Mouse (Mus musculus) embryonic fibroblast, embryonic 13.5 days (primary cell): Measurements from ENCODE around the gene Prrg2. TPM values are rescaled to one million over a fixed set of nuclear protein-coding genes. Genes with fewer than 3 reads are reported as not detected.
A peak's percentile ranks its signal among the peaks of the same experiment; 100 is the strongest.
"Not testable (repeated sequence)": the region's sequence is repeated elsewhere in the genome, so short reads cannot be mapped to it uniquely, and the experiment has no call there.

Experiments
- H3K27ac ChIP-seq: 2 replicates; pipeline ENCODE4 v1.5.1; 2012; ENCODE audit warnings: low read length, control low read depth, inconsistent platforms; ENCODE audit not compliant: insufficient read depth
- H3K4me1 ChIP-seq: 2 replicates; pipeline ENCODE4 v1.6.1; 2011; ENCODE audit warnings: low read length; ENCODE audit not compliant: control insufficient read depth, insufficient read depth
- H3K4me3 ChIP-seq: 2 replicates; pipeline ENCODE4 v1.5.1; 2011; ENCODE audit warnings: mild to moderate bottlenecking, control low read depth, low read length; ENCODE audit not compliant: insufficient read depth
- CTCF ChIP-seq: IDR thresholded peaks from 2 replicates; pipeline ENCODE4 v1.5.1; 2011; ENCODE audit warnings: mild to moderate bottlenecking, control low read depth, low read length, moderate library complexity, borderline replicate concordance; ENCODE audit not compliant: insufficient read depth
- POLR2A ChIP-seq: IDR thresholded peaks from 2 replicates; pipeline ENCODE4 v1.6.1; 2011; ENCODE audit warnings: low read depth, mild to moderate bottlenecking, control low read depth, low read length, moderate library complexity
- polyA plus RNA-seq: library from polyadenylated mRNA; stranded (reverse); fragments of >200 nt; gene quantifications from 2 replicates; pipeline ENCODE4 v1.2.4, GENCODE M21; 2011; ENCODE audit warnings: low read depth; ENCODE audit not compliant: missing spikeins, insufficient read length

The Prrg2 gene
- polyA plus RNA-seq: 15.1 and 17.5 TPM in 2 replicates

DNA sequence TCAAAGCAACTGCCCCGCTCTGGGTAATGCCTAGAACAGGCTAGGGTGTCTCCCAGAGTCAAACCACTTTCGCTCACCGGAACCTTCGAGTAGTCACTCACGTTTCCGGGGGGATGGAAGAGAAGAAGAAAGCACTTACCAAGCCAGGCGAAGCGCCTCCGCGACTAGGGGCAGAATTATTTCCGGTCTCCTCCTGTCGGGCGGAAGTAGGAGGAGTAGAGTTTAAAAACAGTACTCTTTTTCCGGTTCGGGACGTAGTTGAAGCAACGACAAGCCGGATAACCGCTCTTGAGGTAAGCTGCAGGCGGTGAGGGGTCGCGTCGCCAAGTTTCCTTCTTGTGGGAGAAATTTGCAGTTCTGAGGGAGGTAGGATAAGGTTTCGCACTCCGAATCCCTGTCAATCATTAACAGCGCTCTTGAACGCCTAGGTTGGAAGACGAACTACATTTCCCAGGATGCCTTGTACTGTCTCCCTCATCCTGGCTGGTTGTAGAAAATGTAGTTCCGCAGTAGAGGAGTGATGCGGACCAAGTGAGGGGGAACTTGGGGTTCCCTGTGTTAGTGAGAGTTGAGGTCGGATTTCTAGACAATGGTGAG is at the start of gene Prrg2, which contains the start of gene Nosip:
Gene Prrg2 (minus strand): TSS at position 439 of the 597 bp plus-strand sequence.
Gene Nosip (plus strand): TSS at position 191 of the 597 bp plus-strand sequence.
- H3K4me3 ChIP-seq: peak within 1 kb of the TSS; percentile 92
- TF ChIP-seq POLR2A: peak; percentile 80
- TF ChIP-seq CTCF: no peak
- H3K27ac ChIP-seq: peak within 1 kb of the TSS; percentile 94
- peaks cover 7% of the 10 kb centered on the region for H3K4me1 ChIP-seq

DNA sequence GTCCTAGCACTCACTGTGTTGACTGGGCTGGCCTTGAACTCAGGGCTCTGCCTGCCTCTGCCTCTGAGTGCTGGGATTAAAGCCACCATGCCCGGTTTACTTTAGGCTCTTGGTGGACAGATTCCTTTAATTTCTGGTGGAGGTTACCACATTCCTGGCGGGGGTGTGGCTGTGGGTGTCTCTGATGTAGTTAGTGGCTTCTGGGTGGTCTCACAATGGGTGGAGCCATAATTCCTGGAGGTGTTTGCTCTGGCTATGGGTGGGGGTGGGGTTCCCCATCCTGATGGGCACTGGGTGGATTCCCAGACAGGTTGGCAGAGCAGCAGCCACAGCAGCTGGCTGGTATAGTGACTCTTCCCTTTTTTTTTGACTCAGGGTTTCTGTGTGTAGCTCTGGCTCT is 49.5 kb upstream of the Prrg2 start:
- no peak overlapping the region for H3K27ac ChIP-seq
- H3K4me3 ChIP-seq: no peak overlapping the region
- TF ChIP-seq POLR2A (no peak), CTCF (no peak)
- no peaks in the 10 kb centered on the region for H3K4me1 ChIP-seq

DNA sequence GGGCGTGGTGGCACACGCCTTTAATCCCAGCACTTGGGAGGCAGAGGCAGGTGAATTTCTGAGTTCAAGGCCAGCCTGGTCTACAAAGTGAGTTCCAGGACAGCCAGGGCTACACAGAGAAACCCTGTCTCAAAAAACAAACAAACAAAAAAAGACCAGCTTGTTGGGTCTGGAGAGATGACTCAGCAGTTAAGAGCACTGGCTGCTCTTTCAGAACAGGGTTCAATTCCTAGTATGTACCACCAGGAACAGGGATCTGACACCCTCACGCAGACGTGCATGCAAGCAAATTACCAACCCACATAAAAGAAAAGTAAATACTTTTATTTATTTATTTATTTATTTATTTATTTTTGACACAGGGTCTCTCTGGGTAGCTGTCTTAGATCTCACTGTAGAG is 47.6 kb upstream of the Prrg2 start:
- not testable (repeated sequence) for H3K4me1 ChIP-seq, H3K27ac ChIP-seq, H3K4me3 ChIP-seq

DNA sequence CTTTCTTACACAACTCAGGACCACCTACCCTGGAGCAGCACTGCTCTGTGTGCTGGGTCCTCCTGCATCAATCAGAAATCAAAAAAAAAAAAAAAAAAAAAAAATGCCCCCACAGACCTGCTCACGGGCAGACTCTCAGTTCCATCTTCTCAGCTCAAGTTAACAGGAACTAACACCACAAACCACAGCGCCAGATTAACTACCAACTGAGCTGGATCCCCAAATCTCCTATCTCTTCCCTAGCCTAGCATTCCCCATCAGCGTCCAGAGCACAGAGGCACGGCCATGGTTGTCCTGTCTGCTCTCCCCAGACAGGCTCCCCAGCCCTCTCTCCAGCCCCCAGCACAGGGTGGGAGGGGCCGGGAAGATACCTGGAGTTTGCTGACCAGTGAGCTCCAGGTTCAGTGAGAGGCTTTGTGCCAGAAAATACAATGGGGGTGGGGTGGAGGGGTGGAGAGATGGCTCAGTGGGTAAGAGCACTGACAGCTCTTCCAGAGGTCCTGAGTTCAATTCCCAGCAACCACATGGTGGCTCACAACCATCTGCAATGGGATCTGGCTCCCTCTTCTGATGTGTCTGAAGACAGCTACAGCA is 44.7 kb upstream of the Prrg2 start:
- TF ChIP-seq POLR2A (no peak), CTCF (no peak)
- Histone ChIP-seq H3K4me1 (no peaks in the 10 kb centered on the region), H3K27ac (no peak overlapping the region), H3K4me3 (no peak overlapping the region)

DNA sequence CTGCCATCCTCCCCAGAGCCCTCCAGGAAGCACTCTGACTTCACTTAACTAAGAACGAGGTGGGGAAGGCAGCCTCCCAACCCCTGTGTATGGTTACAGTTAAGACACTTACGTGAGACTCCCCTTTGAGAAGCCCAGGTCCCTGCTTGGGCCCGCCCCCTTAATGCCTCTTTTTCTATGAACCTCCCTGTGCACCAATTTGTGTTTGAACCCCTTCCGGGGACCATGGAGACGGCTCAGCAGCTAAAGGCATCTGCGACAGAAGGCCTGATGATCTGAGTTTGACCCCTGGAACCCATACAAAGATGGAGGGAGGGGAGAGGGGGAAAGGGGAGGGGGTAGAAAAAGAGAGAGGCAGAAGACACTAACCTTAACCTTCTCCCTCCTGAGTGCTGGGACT is 44.0 kb upstream of the Prrg2 start:
- H3K27ac ChIP-seq: no peak overlapping the region
- H3K4me1 ChIP-seq: no peaks in the 10 kb centered on the region
- TF ChIP-seq CTCF: no peak
- no peak for TF ChIP-seq POLR2A
- H3K4me3 ChIP-seq: no peak overlapping the region

DNA sequence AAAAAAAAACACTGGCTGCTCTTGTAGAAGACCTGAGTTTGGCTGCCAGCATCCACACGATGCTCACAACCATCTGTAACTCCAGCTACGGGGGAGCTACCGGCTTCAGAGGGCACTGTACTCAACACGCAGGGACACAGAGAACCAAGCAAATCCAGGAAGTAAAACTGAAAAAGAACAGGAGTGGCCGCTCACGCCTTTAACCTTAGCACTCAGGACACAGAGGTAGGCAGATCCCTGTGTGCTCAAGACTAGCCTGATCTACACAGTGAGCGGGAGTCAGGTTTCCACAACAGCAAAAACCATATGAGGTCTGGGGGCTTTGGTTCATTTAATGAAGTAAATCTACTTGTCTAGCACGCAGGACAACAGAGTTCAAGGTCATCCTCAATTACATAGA is 43.0 kb upstream of the Prrg2 start:
- H3K4me1 ChIP-seq: no peaks in the 10 kb centered on the region
- no peak for TF ChIP-seq POLR2A
- TF ChIP-seq CTCF: no peak
- H3K27ac ChIP-seq: no peak overlapping the region
- no peak overlapping the region for H3K4me3 ChIP-seq

DNA sequence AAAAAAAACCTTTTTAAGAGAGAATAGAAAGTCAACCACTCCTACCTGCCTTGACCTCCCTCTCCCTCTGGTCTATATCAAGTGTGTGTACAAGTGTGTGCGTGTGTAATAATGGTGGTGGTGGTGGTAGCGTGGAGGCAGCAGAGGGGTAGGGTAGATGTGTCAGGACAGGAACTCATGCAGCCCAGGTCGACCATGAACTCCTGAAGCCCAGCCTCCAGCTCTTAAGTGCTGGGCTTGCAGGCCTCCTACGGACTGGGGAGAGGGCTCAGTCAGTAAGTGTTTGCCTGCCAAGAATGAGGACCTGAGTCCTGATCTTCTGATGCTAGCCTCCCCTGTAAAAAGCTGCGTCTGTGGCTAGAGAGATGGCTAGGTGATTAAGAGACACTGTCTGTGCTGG is 42.5 kb upstream of the Prrg2 start:
- TF ChIP-seq POLR2A (no peak), CTCF (no peak)
- H3K4me3 ChIP-seq: no peak overlapping the region
- no peak overlapping the region for H3K27ac ChIP-seq
- H3K4me1 ChIP-seq: no peaks in the 10 kb centered on the region

DNA sequence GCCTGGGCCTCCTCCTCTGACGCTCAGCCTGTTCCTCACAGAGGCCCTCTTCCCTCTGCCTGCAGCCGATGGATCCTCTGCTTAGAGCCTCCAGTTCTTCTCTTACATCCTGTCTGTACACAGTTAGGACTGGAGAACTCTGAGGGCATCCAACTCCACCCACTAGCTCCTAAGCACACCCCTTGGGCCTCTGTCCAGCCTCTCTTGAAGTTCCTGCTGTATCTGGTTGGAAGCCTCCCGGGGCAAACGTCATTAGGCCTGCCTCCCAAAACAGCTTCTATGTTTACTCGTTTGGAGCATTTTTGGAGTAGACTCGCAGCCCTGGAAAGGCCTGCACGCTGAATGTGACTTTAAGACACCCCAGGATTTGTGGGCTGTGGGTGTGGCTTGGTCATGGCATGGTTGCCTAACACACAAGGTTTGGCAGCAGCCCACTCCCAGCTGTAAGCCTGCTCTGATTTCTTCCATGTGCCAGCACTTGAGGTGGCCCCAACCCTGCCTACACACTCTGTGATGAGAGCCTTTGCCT is 41.2 kb upstream of the Prrg2 start, which contains the start of gene Fcgrt:
Gene Fcgrt (minus strand): TSS at position 200 of the 529 bp plus-strand sequence.
- Histone ChIP-seq H3K4me1 (no peaks in the 10 kb centered on the region), H3K4me3 (peak within 1 kb of the TSS; percentile 12; the same call in 1 of the 2 replicates), H3K27ac (peak within 1 kb of the TSS; percentile 57)
- TF ChIP-seq POLR2A (peak; percentile 91), CTCF (no peak)

DNA sequence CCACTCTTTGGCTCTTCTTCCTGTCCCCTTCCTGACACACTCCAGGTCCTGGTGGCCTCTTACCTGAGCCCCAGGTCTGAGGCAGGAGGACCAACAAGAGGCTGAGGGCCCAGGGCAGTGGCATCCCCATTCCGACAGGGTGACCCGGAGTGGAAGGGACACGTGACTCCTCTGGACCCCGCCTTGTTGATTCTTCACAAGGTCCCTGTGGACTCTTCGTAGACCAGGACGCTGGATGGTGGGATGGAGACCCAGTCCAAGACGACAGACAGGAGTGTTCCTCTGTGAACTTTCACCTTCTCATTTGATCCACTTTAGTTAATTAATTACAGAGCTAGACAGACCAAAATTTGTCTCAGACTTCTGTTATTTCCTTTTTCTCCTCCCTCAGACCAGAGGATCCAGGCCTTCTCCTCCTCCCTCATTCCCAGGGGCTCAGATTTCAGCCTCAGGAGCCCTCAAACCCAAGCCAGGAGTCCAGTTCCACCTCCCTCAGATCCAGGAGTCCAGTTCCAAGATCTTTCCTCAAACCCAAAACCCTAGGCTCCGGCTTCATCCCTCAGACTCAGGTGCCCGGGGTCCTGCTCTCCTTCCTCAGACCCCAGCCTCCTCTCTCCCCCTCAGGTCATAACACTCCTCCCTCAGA is 40.6 kb upstream of the Prrg2 start:
- TF ChIP-seq POLR2A: no peak
- no peak for TF ChIP-seq CTCF
- peak overlapping the region; percentile 12; the same call in 1 of the 2 replicates for H3K4me3 ChIP-seq
- no peaks in the 10 kb centered on the region for H3K4me1 ChIP-seq
- H3K27ac ChIP-seq: peak overlapping the region; percentile 57

DNA sequence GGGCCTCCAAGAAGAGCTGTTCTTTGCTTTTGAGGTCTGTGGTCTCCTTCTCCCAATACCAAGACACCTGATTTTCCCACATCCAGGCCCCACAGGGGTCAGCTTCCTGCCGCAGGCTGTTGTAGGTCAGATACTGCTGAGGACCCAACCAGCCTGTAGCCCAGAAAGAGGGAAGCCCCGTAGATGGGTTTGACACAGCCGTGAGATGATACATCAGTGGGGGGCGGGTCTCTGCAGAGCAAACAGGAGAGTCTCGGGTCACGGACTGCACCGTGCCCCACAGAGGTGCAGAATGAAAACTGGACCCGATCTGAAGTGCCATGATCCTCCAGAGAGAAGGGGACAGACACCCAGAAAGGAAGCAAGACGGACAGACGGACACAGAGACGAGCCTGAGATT is 40.0 kb upstream of the Prrg2 start:
- TF ChIP-seq POLR2A: no peak
- TF ChIP-seq CTCF: no peak
- Histone ChIP-seq H3K4me3 (no peak overlapping the region), H3K4me1 (no peaks in the 10 kb centered on the region), H3K27ac (no peak overlapping the region)
